Mouse (Mus musculus): ENCODE results near the gene Olfr235. TPM values are rescaled to one million over a fixed set of nuclear protein-coding genes. Genes with fewer than 3 reads are reported as not detected.
"Not testable (repeated sequence)": the region's sequence is repeated elsewhere in the genome, so short reads cannot be mapped to it uniquely, and the experiment has no call there.

Olfr235 gene
- total RNA-seq (2021) = not detected
- long read RNA-seq, experiment 1 = 0 reads
- long read RNA-seq, experiment 2 = 0 reads

- DNase-seq (ENCODE audit: extremely low spot score in 1 of 2, low spot score in 2 of 2) = no peak
- intact Hi-C loops (cut with DNase I) = no loop called here
- TF ChIP-seq CTCF (IDR thresholded peaks at IDR 0.05) = no peak
- H3K4me3 ChIP-seq = no peak within 1 kb of the TSS
- H3K27ac ChIP-seq = no peak within 1 kb of the TSS
These were observed at the start of gene Olfr235 for GRCm38 (mm10) chr19:12260732-12261131. TSS of gene Olfr235 (plus strand) at chr19:12261032.

DNA sequence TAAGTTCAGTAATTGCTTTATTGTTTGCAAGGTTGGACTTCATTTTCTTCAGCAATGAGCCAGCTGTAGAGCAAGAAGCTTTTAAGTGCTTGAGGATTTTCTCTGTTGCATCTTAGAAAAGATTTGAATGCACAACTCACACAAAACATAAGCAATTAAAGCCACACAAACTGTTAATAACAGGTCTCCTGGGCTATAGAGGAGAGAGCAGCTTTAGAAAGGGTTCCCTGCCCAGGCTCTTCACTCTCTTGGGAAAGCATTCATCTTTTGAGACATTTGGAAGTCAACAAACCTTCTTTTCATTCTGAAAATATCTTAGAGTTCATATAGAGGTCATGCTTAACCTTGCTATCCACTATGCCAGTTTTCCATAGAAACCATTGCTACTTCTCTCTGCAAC, 28.3 kb upstream of the Olfr235 start, which contains the start of gene Olfr1432:
Gene Olfr1432, minus strand, starts transcription at position 101 of the 400 bp plus-strand sequence.
- H3K27ac ChIP-seq; DNase-seq (ENCODE audit: extremely low spot score in 1 of 2, low spot score in 2 of 2); intact Hi-C loops (cut with DNase I); H3K4me3 ChIP-seq: not testable (repeated sequence)

DNA sequence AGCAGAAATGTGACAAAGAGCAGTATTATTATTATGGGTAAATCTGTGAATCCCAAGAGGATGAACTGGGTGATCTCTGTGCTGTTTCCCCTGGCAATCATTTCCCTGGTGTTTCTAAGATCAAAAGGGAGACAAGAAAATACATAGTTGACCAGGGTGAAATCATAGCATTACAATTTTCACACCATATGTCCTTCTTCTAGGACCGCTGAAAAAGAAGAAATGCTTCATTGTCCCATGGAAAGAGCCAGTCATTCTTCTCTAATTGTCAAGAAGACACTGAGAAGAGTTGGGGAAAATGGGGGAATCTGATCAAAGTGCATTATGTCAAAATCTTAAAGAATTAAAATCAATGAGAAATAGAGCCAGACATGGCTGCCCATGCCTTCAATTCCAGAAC, 19.3 kb upstream of the Olfr235 start, which contains the start of gene Olfr262:
Gene Olfr262, minus strand, starts transcription at position 101 of the 400 bp plus-strand sequence.
- DNase-seq (ENCODE audit: extremely low spot score in 1 of 2, low spot score in 2 of 2) = no peak
- H3K27ac ChIP-seq = no peak within 1 kb of the TSS
- TF ChIP-seq CTCF (IDR thresholded peaks at IDR 0.05) = no peak
- intact Hi-C loops (cut with DNase I) = loop anchor here (5.0 kb wide), 1 partner anchor 64 kb away; no protein-coding TSS in a partner anchor
- no peak within 1 kb of the TSS for H3K4me3 ChIP-seq

- H3K27ac ChIP-seq = no peak within 1 kb of the TSS
- intact Hi-C loops (cut with DNase I) = no loop called here
- H3K4me3 ChIP-seq = no peak within 1 kb of the TSS
- DNase-seq (ENCODE audit: extremely low spot score in 1 of 2, low spot score in 2 of 2) = no peak
- TF ChIP-seq CTCF (IDR thresholded peaks at IDR 0.05) = no peak
These were observed 18.7 kb downstream of the Olfr235 start, which contains the start of gene Olfr1434 for GRCm38 (mm10) chr19:12279554-12279953. TSS of gene Olfr1434 (plus strand) at chr19:12279854.

DNA sequence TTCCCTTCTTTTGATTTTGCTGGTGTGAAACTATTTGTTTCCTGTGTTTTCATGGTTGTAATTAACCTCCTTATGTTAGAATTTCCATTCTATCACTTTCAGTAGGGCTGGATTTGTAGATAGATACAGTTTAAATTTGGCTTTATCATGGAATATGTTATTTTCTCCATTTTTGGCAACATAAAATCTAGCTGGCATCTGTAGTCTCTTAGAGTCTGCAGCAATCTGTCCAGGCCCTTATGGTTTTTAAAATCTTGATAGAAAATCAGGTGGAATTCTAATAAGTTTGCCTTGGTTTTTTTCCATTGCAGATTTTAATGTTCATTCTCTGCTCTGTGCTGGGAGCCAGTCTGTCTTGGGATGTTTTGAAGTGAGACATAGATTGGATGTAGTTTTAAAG, 32.1 kb downstream of the Olfr235 start:
- intact Hi-C loops (cut with DNase I) = no loop called here
- no peak for TF ChIP-seq CTCF (IDR thresholded peaks at IDR 0.05)
- no peak for DNase-seq (ENCODE audit: extremely low spot score in 1 of 2, low spot score in 2 of 2)
- no peak overlapping the region for H3K27ac ChIP-seq
- H3K4me3 ChIP-seq = no peak overlapping the region

DNA sequence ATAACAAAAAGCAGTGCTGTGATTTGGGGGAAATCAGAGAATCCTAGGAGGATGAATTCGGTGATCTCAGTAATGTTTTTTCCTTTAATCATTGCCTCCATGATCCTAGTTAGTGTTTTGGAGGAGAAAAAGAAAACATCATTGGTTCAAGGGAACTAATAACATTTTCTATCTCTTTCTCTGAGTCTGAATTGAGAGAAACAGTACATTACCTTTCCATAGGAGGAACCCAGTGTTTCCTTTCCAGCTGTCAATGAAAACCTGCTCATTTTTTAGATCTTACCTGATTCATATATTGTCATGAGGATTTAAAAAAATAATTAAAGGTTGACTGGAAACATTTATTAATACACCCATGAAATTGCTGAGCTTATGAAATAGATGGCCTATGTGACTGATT, 38.2 kb downstream of the Olfr235 start, which contains the start of gene Olfr1436:
Gene Olfr1436, minus strand, starts transcription at position 101 of the 400 bp plus-strand sequence.
- H3K4me3 ChIP-seq; DNase-seq (ENCODE audit: extremely low spot score in 1 of 2, low spot score in 2 of 2); H3K27ac ChIP-seq; intact Hi-C loops (cut with DNase I): not testable (repeated sequence)

Other genes starting within 250 kb of the Olfr235 start
- gene Olfr1423, start 219.7 kb upstream of the Olfr235 start, total RNA-seq (2021) = not detected
- not detected for gene Olfr1424, start 198.3 kb upstream of the Olfr235 start, total RNA-seq (2021)
- not detected for gene Olfr1425, start 183.3 kb upstream of the Olfr235 start, total RNA-seq (2021)
- not detected for gene Olfr1426, start 169.0 kb upstream of the Olfr235 start, total RNA-seq (2021)
- not detected for gene Olfr1427, start 157.7 kb upstream of the Olfr235 start, total RNA-seq (2021)
- not detected for gene Olfr1428, start 145.1 kb upstream of the Olfr235 start, total RNA-seq (2021)
- not detected for gene Olfr76, start 137.8 kb upstream of the Olfr235 start, total RNA-seq (2021)
- gene Olfr1555-ps1, start 90.9 kb upstream of the Olfr235 start, total RNA-seq (2021) = not detected
- gene Olfr1431, start 60.4 kb upstream of the Olfr235 start, total RNA-seq (2021) = not detected
- gene Olfr1432, start 28.4 kb upstream of the Olfr235 start, total RNA-seq (2021) = not detected
- gene Olfr262, start 19.4 kb upstream of the Olfr235 start, total RNA-seq (2021) = not detected
- gene Olfr1434, start 18.8 kb downstream of the Olfr235 start, total RNA-seq (2021) = not detected
- gene Olfr1436, start 38.1 kb downstream of the Olfr235 start, total RNA-seq (2021) = not detected
- gene Olfr1437, start 64.1 kb downstream of the Olfr235 start, total RNA-seq (2021) = not detected
- not detected for gene Olfr1438-ps1, start 74.9 kb downstream of the Olfr235 start, total RNA-seq (2021)
- not detected for gene Olfr1440, start 126.2 kb downstream of the Olfr235 start, total RNA-seq (2021)
- not detected for gene Olfr1441, start 156.4 kb downstream of the Olfr235 start, total RNA-seq (2021)
- not detected for gene Pfpl, start 166.9 kb downstream of the Olfr235 start, total RNA-seq (2021)
- 1 to 10 TPM; 6.8 to 7.4 TPM for gene Mpeg1, start 199.7 kb downstream of the Olfr235 start, total RNA-seq (2021)
- gene Dtx4, start 240.4 kb downstream of the Olfr235 start, total RNA-seq (2021) = 10 to 100 TPM; 36.0 to 36.3 TPM

All from left cerebral cortex, adult 2 months (tissue).